Mouse (Mus musculus) heart, adult 18-20 months (tissue): ENCODE data around the gene Trhr2. TPM values are rescaled to one million over a fixed set of nuclear protein-coding genes. Genes with fewer than 3 reads are reported as not detected.
A peak's percentile ranks its signal among the peaks of the same experiment; 100 is the strongest.

Experiments used
- DNase-seq, 2 experiments: peaks; one replicate each; pipeline ENCODE4 v3.0.0; 2021 to 2022; ENCODE audit warnings: mixed read lengths in 1 of 2
- long read RNA-seq, 2 experiments: library from polyadenylated mRNA; stranded (forward); transcript quantifications; one replicate each; pipeline ENCODE4 v2.0.0; 2021
- total RNA-seq, 2 experiments: library from RNA; stranded (reverse); gene quantifications; 2 replicates each; pipeline ENCODE4 v1.2.3; 2021

Trhr2 gene
- not detected for total RNA-seq
- long read RNA-seq, experiment 1 = 0 reads
- long read RNA-seq, experiment 2 = 0 reads

DNA sequence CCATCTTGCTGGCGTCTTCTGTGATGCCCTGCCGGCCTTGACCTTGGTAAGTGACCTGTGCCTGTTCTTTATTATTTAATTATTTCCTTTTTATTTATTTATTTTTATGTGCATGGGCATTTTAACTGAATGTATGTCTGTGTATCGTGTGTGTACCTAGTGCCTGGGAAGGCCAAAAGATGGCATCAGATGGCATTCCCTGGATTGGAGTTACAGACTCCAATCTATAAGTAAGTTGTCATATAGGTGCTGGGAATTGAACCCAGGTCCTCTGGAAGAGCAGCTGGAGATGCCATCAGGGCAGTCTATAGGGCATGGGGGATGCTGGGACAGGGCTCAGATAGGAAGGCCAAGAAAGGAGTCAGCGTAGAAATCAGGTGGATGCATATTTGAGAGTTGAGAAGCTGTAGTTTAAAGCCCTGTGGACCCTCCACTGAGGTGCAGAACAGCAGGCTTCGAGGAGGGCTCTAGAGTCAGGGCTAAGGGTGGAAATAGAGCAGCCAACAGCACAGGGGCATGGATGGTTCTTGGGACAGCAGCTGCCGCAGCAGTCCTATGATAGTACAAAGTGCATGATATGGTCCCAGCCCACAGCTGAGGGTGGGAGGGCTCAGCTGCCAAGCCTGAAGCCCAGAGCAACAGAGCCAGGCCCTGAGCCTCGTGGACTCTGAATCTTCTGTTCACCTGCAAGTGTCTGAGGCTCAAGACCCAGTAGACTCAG is at the start of gene Trhr2:
Gene Trhr2 (minus strand): TSS at position 51 of the 721 bp plus-strand sequence.
- no peak for DNase-seq

DNA sequence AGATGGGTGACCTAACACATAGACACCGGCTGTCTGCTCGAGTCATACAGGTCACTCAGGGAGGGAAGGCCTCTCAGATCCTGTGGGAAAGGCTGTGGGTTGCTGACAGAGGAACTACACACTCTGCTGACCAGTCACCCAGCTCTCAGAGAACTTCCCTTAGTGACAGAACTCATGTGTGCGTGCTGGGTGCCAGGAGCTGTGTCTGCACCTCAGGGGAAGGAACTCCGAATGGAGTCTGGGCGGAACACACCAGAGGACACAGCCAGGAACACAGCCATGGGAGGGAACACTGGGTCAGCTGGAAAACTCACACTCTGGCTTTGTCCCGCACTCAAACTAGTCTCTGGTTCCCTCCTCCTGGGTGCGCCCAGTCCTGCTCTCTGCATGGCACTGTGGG is 47.1 kb upstream of the Trhr2 start:
- peak in 1 of 2 experiments; percentile 50 for DNase-seq

DNA sequence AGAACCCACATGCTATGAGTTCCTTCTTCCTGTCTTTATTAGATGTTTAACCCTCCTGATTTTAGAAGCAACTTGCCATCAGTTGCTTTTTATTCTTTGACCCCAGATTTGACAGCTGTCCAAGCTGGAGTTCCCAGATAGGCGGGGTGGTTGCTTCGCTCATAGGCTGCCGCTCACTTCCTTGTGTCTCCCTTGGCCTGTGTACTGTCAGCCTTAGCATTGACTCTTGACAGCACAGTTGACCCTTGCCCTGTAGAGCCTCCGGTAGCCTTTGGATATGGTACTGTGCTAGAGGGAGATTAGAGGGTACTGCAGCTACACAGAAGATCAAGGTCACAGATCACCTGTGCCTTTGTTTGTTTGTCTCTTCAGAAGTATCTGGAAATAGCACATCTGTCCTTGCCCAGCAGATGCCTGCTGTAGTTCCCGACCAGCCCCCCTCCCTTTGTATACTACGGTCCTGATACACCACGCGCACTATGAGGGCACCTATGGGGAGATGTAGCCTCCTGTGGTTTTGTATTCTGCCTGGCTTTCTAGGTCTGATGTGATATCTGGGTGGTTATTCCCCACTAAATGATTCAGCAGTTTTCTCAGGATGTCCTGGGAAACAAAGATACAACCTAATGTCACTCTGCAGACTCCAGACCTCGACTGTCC is 44.7 kb upstream of the Trhr2 start:
- DNase-seq = no peak

DNA sequence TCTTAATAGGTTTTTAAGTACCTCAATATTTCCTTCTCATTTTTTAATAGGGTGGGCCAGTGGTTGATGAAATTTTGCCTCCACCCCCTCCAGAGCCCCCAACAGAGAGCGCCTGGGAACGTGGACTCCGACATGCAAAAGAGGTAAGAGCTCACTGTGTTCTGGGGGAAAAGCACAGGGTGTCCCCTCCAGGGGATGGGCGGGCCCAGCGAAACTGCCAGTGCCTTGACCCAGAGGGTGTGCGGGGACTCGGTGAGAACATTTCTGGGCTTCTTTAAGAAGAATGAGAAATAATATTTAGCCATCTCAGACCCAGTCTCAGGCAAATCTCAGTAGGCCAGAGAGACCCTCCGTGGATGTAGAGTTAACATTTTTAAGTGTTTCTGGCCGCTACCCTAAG is 37.6 kb upstream of the Trhr2 start:
- no peak for DNase-seq

DNA sequence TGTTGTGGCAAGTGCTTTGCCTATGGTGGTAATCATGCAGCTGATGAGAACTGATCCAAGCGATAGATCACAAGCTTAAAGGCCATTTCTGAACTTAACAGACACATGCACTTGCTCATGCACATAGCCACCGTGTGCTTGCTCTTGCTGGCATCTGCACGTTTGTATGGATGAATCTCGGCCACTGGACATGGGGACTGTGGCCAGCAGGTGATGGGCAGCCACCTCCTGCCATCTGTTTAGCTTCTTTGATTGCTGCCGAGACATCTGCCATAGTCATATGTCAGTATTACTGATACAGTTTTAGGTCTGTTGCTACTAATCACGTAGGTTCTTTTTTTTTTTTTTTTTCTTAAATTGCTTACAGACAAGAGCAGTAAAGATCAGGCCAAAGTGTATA is 34.7 kb upstream of the Trhr2 start:
- no peak for DNase-seq

DNA sequence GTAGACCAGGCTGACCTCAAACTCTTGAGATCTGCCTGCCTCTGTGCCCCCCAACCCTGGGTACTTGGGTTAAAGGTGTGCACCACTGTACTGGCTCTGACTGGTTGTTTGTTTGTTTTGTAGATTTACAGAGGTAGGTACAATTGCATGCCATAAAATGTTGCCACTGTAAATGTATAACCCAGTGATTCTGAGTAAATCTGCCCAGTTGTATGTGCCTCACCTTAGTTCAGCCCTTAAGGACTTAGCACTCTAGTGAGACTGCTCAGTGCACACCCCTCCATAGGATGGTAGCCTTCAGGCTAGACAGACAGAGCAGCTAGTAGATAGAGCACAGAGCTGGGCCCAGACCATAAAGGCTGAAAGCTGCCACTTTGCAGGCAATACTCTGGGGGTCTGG is 33.2 kb upstream of the Trhr2 start:
- DNase-seq = no peak

DNA sequence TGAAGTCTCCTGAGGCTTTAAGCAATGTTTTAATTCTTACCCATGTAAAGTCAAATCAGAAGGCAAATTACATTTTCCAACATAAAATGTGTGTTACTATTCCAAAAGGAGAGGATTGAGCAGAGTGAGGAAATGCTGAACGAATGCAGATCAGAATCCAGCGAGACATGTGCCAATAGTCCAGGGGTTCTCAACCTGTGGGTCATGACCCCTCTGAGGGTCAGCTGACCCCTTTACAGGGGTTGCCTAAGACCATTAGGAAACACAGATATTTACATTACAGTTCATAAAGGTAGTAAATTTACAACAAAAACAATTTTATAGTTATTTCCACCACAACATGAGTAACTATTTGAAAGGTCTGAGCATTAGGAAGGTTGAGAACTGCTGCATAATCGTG is 30.2 kb upstream of the Trhr2 start:
- no peak for DNase-seq

DNA sequence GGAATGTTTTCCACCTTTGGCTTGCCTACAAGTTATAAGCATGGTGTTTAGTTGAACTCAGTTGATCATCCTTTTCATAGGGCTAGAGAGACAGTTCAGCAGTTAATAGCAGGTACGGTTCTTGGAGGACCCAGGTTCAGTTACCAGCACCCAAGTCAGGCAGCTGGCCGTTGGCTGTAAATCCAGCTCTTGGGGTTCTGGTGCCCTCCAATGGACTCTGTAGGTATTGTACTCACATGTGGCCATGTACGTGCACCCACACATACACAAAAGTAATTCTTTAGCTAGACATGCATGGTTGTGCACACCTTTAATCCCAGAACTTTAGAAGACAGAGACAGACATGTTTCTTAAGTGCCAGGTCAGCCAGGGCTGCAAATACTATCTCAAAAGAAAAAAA is 28.8 kb upstream of the Trhr2 start:
- DNase-seq = no peak

DNA sequence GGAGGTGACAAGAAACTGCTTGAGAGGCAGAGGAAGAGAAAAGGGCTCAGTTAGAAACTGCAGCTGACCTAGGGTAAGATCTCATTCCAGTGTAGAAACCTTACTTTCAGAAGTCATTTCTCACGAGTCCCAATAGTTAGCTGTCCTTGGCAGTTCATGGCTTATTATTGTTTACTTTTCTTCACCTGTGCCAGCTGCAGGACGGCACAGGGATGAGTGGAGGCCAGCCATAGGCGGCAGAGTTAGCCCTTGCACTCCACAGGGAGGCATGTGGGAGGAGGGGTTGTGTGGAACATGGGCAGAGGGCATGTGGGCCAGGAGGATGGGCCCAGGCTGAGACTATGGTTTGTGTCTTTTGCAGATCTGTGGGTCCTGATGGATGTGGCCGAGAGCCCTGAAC is 22.5 kb upstream of the Trhr2 start:
- DNase-seq = no peak

DNA sequence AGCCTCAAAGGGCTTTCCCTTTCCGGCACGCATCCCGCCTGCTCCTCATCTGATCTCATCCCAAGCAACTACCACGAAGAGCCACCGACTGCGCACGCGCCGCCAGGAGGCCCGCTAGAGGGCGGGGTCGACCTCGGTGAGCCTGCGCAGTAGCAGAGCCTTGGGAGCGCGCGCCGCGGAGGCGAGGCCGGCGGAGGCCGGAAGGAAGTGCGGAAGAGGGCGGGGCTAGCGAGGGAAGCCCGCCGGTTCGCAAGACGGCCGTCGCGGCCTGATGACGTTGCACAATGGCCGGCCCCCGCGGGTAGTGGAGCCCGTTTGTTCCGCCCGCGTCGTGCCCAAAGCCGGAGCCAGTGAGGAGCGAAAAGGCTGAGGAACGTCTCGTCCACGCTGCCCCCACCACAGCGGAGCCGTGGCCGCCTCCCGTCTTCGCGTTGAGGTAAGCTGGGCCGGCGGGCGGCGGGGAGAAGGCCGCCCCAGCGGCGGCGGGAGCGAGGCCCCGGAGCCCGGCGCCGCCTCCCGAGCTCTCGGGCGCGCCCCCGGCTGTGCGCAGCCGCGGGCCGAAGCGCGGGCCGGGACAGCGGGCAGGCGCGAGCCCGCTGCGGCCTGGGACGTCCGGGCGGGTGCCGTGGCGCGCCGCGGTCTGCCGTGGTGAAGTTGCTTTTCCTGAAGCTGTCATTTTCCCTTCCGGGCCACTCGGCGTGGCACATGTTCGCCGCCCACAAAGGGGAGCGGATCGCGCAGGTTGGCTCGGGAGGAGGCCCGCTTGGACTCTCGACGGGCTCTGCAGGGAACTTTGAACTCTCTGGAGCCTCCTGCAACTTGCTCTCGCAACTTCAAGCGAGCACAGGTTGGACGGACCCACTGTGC is 16.1 kb upstream of the Trhr2 start, which contains the start of gene Zc3h18:
Gene Zc3h18 (plus strand): TSS at position 245 of the 867 bp plus-strand sequence.
- DNase-seq = peak; percentile 99

DNA sequence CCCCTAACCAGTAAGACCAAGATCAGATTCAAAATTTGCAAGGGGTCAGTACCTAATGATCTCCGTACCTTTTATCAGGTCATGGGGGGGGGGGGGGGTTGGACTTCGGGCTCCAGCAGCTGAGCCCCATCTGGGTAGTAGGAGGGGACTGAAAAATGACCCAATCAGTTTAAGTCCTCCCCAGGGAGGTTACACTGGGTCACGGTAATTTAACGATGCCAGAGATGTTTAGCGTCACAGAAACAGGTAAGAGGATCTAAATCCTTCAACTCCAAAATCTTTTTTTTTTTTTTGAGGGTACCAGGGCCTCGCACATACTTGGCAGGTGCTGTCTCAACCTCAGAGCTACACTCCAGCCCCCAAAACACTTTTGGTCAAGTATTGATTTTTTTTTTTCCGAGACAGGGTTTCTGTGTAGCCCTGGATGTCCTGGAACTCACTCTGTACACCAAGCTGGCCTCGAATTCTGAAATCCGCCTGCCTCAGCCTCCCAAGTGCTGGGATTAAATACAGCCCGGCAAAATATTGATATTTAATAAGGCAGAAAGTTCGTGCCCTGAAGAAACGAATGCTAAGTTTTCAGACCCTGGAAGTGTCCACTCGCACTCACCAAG is 15.3 kb upstream of the Trhr2 start:
- peak in 1 of 2 experiments; percentile 5 for DNase-seq

DNA sequence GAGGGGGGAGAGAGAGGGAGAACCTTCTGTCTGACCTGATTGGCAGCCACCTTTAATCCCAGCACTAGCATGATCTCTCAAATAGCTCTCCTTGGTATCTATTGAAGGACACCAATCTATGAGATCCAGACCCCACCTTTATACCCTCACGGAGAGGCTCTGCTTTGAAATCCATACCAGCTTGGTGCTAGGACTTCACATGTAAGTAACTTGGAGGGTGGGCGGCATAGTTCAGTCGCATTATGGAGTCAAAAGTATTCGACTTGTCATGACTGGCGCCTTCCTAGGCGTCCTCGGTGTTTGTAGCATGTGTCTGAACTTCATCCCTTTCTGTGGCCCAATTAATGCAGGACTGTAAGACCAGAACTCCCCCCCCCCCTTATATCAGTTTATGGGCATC is 14.8 kb upstream of the Trhr2 start:
- DNase-seq = no peak

DNA sequence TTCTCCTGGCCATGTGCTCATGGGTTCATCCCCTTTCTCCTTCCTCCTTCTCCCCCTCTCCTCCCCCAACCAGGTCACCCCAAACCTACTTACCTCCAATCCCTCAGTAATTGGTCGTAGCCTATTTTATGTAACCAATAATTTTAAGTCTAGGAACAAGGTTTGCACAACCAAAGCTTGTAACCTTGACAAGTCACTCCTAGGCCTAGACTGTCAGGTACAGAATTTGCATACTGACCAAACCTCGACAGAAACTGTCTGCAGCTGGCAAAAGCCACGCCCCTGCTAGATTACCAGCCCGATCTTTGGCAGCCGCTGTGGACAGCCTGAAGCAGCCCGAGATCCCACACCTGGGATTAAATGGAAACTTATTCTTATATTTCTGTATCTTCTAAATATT is 11.2 kb upstream of the Trhr2 start:
- no peak for DNase-seq

DNA sequence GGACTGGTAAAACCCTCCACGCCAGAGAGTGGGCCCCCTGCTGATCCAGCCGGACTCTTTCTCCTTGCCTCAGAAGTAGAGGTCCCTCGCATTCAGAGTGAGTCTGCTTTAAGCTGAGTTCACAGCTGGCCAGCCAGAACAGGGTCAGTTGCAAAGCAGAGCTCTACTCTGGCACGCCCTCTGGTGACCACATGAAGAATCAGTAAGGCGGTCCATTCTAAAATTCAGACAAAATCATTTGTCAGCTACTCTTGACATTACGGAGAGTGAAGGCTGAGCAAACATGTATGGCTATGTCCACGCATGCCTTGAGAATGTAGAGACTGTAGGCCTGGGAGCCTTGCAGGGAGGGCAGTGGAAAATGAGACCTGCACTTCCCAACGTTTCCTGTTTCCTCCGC is 9.1 kb upstream of the Trhr2 start:
- peak; percentile 52 to 77 for DNase-seq

DNA sequence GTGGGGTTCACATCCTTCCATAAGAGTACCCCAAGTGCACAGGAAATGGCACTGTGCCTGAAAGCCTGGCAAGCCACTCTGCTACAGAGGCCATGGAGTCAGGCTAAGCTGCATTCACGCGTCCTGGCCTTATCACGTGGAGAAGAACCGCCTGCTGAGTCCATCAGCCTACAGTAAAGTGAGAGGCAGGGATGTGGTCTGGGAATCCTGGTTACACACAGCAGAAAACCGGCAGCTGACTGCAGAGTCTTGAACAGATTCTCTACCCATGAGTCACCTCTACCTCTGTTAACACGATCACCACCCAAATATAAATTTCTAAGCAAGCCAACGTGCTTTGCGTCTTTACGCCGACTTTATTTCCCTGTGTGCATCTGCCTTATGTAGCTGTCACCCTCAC is 7.9 kb upstream of the Trhr2 start:
- DNase-seq = no peak

DNA sequence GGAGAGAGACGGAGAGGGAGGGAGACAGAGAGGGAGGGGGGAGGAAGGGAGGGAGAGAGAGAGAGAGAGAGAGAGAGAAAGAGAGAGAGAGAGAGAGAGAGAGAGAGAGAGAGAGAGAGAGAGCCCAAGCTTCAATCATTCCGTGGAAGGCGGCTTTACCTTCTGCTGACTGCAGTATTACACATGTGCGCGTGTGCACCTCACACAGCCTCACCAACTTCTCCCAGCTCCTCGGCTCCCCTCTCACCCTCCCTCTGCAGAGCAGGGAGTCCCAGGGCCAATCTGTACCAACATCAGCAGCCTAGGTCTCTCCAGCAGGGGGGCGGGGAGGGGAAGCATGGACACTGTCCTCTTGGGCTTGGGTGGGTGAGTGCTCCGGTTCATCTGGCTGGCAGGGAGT is 2.4 kb upstream of the Trhr2 start:
- DNase-seq = no peak

DNA sequence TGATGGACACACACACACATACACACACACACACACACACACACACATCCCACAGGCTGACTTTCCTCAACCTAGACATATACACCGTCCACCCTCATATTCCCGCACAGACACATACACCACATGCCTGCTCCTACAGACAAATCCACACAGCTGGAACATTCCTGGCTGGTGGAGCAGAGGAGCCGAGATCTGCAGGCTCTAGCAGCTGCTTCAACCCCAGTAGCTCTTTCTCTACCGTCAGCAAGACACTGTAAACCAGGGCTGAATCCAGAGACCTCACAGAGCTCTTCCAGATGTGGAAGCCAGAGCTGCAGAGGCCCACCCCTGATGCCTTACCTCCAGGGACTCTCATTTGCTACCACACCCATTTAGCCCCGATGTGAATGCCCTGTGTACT is 1.7 kb upstream of the Trhr2 start:
- DNase-seq = no peak

DNA sequence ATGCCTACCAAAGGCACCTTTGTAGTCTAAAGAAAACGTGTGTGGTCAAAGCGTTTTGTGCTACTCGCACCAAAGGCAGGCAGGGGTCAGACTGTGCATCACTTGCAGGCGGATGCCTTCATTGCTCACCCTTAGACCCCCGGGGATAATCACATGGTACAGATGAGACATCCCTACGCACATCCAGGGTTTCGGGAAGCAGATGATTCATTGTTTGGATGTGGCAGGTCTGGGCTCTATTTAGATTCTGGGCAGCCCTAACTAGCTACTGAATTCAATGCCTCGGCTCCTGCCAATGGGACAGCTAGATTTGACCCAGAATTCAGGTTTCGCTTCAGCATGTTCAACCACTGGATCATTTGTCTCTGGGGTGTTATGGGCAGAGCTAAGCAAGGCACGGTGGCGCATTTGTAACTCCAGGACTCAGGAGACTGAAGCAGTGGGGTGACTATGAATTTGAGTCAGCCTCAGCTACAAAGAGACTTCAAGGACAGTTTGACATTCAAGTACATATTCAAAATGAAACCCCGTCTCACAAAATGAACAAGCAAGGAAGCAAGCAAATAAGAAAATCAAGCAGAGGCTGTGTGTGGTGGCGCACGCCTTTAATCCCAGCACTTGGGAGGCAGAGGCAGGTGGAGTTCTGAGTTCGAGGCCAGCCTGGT is 1.3 kb downstream of the Trhr2 start:
- no peak for DNase-seq

DNA sequence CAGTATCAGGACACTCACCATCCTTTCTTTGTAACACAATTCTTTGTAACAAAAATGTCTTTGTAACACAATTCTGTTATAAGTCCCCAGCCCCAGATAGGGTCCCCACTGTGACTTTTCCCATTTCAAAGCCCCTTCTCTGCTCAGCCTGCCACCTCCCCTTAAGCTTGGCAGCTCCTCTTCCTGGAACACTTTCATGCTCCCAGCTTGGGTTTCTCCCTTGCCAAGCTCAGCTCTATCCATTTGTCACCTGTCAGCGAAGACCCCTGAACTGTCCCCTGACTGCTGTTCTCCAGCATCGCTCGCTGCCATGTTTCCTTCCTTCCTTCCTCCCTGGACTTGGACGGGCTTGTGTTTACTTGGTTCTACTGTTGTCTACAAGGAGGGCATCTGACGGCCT is 2.9 kb downstream of the Trhr2 start:
- no peak for DNase-seq

DNA sequence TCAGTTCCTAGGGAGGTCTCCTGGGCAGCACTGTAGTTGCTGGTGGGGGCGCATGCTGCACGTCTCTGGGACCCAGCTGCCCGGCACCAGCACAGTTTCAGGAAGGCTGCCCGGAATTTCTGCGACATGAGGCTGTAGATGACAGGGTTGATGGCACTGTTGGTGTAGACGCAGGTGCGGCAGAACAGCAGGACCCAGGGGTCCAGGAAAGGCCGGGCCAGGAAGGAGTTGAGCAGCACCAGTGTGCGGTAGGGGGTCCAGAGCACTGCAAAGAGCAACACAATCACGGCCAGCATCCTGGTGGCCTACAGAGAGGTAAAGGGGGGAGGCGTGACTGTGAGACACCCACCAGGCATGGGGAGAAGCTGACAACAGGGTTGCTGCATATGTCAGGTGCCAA is 3.3 kb downstream of the Trhr2 start:
- DNase-seq = no peak

DNA sequence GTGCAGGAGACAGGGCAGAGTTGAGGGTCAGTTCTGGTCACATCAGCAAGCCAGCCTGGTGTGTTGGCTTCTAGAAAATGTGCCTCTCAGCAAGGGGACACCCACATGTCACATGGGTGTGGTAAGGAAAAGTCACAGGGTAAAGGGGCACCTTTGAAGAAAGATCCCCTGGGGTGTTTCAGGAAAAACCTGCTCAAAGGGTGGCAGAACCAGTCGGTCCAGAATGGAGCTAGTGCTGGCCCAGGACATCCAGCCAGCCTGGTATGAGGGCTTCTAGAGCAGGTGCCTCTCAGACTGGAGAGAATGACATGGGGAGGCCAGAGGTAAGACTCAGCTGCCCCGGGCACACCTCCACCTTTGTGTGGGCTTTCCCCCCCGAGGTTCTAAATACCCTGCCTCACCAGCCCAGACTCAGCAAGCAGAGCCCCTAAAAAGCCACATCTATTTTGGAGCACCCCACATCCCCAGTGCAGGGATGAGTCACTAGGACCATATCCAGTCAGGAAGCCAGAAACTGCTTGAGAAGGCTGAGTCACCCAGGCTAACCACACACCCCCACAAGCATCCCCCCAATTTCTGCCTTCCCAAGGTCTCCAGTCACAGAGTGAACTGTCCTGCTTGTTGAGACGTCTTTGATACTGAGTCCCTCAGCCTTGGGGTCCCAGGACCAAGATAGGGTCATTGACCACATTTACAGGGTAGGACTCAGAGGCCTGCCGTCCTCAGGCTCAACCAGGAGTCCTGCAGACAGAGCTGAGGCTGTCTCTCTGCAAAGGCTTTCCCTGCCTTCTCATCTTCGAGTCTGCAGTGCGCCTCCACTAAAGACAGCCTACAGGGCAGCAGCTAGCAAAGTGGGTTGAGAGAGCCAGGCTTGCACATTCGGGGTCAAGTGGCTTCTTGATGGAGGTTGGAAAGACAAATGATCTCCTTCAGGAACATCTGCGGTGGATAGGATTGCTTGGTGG is 4.6 kb downstream of the Trhr2 start:
- DNase-seq = no peak
